Mouse (Mus musculus): ENCODE measurements around the gene Gng7.

DNA sequence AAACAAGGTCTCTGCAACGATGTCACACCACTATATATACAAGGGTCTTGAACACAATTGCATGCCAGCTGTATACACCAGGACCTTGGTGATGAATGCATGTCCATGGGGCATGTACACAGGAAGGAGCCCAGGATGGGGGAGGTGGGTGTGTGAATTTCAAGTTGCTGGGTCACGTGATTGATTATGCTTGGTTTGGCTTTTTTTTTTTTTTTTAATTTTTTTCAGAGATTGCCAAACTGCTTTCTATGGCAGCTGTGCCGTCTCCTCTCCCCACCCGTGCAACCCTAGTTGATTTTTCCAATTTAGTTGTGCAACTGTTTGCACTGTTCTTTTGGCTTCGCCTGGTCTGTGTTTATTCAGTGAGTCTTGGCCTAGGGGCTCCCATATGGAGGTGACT is 52.2 kb downstream of the Gng7 start:
- TF ChIP-seq CTCF (IDR thresholded peaks at IDR 0.05; ENCODE audit: borderline replicate concordance, control insufficient read depth, extremely low read depth, insufficient read depth, low read length, poor library complexity): no peak
- TF ChIP-seq POLR2A (IDR thresholded peaks at IDR 0.05; ENCODE audit: control insufficient read depth, extremely low read depth, insufficient read depth, low read length, poor library complexity): no peak
